Mouse (Mus musculus) brain, embryonic 18.5 days (tissue): ENCODE data around the gene Gnmt.

Source experiments
- DNase-seq: peaks from one replicate; pipeline ENCODE4 v3.0.0-alpha.2; 2012; ENCODE audit warnings: low read depth, low spot score

Gnmt gene

GRCm38 (mm10) chr17:46703971-46704886 is 24.7 kb downstream of the Gnmt start:
- DNase-seq, result no peak

- DNase-seq, result no peak
These were observed 26.5 kb downstream of the Gnmt start for GRCm38 (mm10) chr17:46702506-46702905.

GRCm38 (mm10) chr17:46702100-46702499 is 26.9 kb downstream of the Gnmt start:
- DNase-seq, result no peak

- DNase-seq, result no peak
These were observed 27.5 kb downstream of the Gnmt start for GRCm38 (mm10) chr17:46701489-46701888.

GRCm38 (mm10) chr17:46699912-46700311 is 29.1 kb downstream of the Gnmt start:
- no peak for DNase-seq

- DNase-seq, result no peak
These were observed 29.7 kb downstream of the Gnmt start for GRCm38 (mm10) chr17:46699245-46699644.

- DNase-seq, result no peak
These were observed 30.5 kb downstream of the Gnmt start for GRCm38 (mm10) chr17:46698515-46698914.

- DNase-seq, result no peak
These were observed 34.4 kb downstream of the Gnmt start for GRCm38 (mm10) chr17:46694517-46695063.

GRCm38 (mm10) chr17:46691390-46691789 is 37.6 kb downstream of the Gnmt start:
- no peak for DNase-seq

- DNase-seq, result no peak
These were observed 38.3 kb downstream of the Gnmt start for GRCm38 (mm10) chr17:46690665-46691064.

- DNase-seq, result no peak
These were observed 43.1 kb downstream of the Gnmt start for GRCm38 (mm10) chr17:46685913-46686312.

- no peak for DNase-seq
These were observed 46.1 kb downstream of the Gnmt start for GRCm38 (mm10) chr17:46682654-46683389.

GRCm38 (mm10) chr17:46681466-46682118 is 47.4 kb downstream of the Gnmt start:
- DNase-seq, result no peak

GRCm38 (mm10) chr17:46680760-46681373 is 48.1 kb downstream of the Gnmt start, which contains the start of gene Klhdc3:
Klhdc3 (minus strand) TSS chr17:46680914.
- peak; percentile 98 for DNase-seq

GRCm38 (mm10) chr17:46679843-46680759 is 48.9 kb downstream of the Gnmt start:
- peak; percentile 43 for DNase-seq

GRCm38 (mm10) chr17:46678911-46679310 is 50.1 kb downstream of the Gnmt start:
- DNase-seq, result no peak

- no peak for DNase-seq
These were observed 50.6 kb downstream of the Gnmt start, which contains the start of gene Mea1 for GRCm38 (mm10) chr17:46678416-46678815. Mea1 (plus strand) TSS chr17:46678793.
